In genomic region chr11:78097077-78097476, GRCm38 (mm10) we compare ENCODE assay signal across 9 mouse cellular contexts. TPM values are rescaled to one million over a fixed set of nuclear protein-coding genes. Genes with fewer than 3 reads are reported as not detected.
DNase-seq lines count a peak whose midpoint lies in the region; ATAC-seq and TF ChIP-seq lines count a peak whose summit lies in the region.
"Had no signal": no experiment of that assay in that cellular context is flagged by ENCODE, and none has a peak within 500 bp of the region (broad histone marks: within the 10 kb centered on the region; RNA-seq: fewer than 3 reads in every experiment).

No protein-coding gene starts in this region.

- H3K4me3 ChIP-seq in kidney, embryonic 14.5 days (ENCODE audit: low read length) = no peak overlapping the region
- peak overlapping the region; percentile 4; the same call in 1 of the 2 replicates for H3K4me3 ChIP-seq in embryonic facial prominence, embryonic 13.5 days
- H3K4me3 ChIP-seq in hindbrain, embryonic 15.5 days = peak overlapping the region; percentile 22
- peak overlapping the region; percentile 18 for H3K4me3 ChIP-seq in midbrain, postnatal 0 days (ENCODE audit: low read depth, low read length)

- peaks cover 17% of the 10 kb centered on the region; the same call in 1 of the 2 replicates for H3K4me1 ChIP-seq in kidney, embryonic 14.5 days (ENCODE audit: control insufficient read depth, insufficient read depth, low read length)
- peaks cover 21% of the 10 kb centered on the region for H3K4me1 ChIP-seq in embryonic facial prominence, embryonic 13.5 days
- H3K4me1 ChIP-seq in hindbrain, embryonic 15.5 days (replicated peaks) = peaks cover 30% of the 10 kb centered on the region
- peaks cover 12% of the 10 kb centered on the region; the same call in 1 of the 2 replicates for H3K4me1 ChIP-seq in midbrain, postnatal 0 days (ENCODE audit: insufficient read depth, low read length)

- H3K36me3 ChIP-seq in kidney, embryonic 14.5 days (ENCODE audit: control insufficient read depth, insufficient read depth, low read length) = no peaks in the 10 kb centered on the region; the same call in 1 of the 2 replicates
- H3K36me3 ChIP-seq in embryonic facial prominence, embryonic 13.5 days = 0 out of 2 replicates have a peak, but pooled peaks cover 6% of the 10 kb centered on the region
- H3K36me3 ChIP-seq in hindbrain, embryonic 15.5 days = 0 out of 2 replicates have a peak, but pooled peaks cover 3% of the 10 kb centered on the region
- no peaks in the 10 kb centered on the region for H3K36me3 ChIP-seq in midbrain, postnatal 0 days (ENCODE audit: insufficient read depth, low read length)

- H3K27me3 ChIP-seq in kidney, embryonic 14.5 days (ENCODE audit: control insufficient read depth, insufficient read depth, low read length) = no peaks in the 10 kb centered on the region
- no peaks in the 10 kb centered on the region for H3K27me3 ChIP-seq in embryonic facial prominence, embryonic 13.5 days
- no peaks in the 10 kb centered on the region for H3K27me3 ChIP-seq in hindbrain, embryonic 15.5 days
- H3K27me3 ChIP-seq in midbrain, postnatal 0 days (ENCODE audit: insufficient read depth, low read length) = no peaks in the 10 kb centered on the region

- no peak overlapping the region; the same call in 1 of the 2 replicates for H3K4me2 ChIP-seq in kidney, embryonic 14.5 days (replicated peaks; ENCODE audit: low read depth, low read length)
- H3K4me2 ChIP-seq in embryonic facial prominence, embryonic 13.5 days = peak overlapping the region; percentile 38
- peak overlapping the region; percentile 49 for H3K4me2 ChIP-seq in hindbrain, embryonic 15.5 days
- peak overlapping the region; percentile 48 for H3K4me2 ChIP-seq in midbrain, postnatal 0 days (ENCODE audit: low read depth, low read length, poor library complexity, severe bottlenecking)

- no peak for ATAC-seq in kidney, embryonic 14.5 days (ENCODE audit: low FRiP score, low TSS enrichment)
- ATAC-seq in embryonic facial prominence, embryonic 13.5 days (ENCODE audit: insufficient number of reproducible peaks, insufficient read depth, low FRiP score, low TSS enrichment, low read depth) = no peak
- no peak for ATAC-seq in hindbrain, embryonic 15.5 days (ENCODE audit: low FRiP score, low read depth)
- ATAC-seq in midbrain, postnatal 0 days (ENCODE audit: low FRiP score) = no peak
- ATAC-seq in frontal cortex, adult (ENCODE audit: low TSS enrichment) = no peak

- TF ChIP-seq CTCF in midbrain, postnatal 0 days (IDR thresholded peaks at IDR 0.05) = no peak

- peak overlapping the region; percentile 12; the same call in 1 of the 2 replicates for H3K9ac ChIP-seq in kidney, embryonic 14.5 days (ENCODE audit: low read depth, low read length)
- peak overlapping the region; percentile 54; the same call in 1 of the 2 replicates for H3K9ac ChIP-seq in embryonic facial prominence, embryonic 13.5 days
- H3K9ac ChIP-seq in hindbrain, embryonic 15.5 days = peak overlapping the region; percentile 39
- 0 out of 2 replicates have a peak overlapping the region, but pooled peaks have one; percentile 24 for H3K9ac ChIP-seq in midbrain, postnatal 0 days (replicated peaks; ENCODE audit: low read length, poor library complexity, severe bottlenecking)

- 64% methylated on average over 3 of the region's 3 CpGs for WGBS in kidney, embryonic 14.5 days
- 27% methylated on average over 3 of the region's 3 CpGs for WGBS in embryonic facial prominence, embryonic 13.5 days
- WGBS in hindbrain, embryonic 15.5 days = 50% methylated on average over 3 of the region's 3 CpGs
- 58% methylated on average over 3 of the region's 3 CpGs for WGBS in midbrain, postnatal 0 days

- no peak overlapping the region for H3K27ac ChIP-seq in kidney, embryonic 14.5 days (ENCODE audit: low read depth, low read length)
- peak overlapping the region; percentile 3; the same call in 1 of the 2 replicates for H3K27ac ChIP-seq in embryonic facial prominence, embryonic 13.5 days
- H3K27ac ChIP-seq in hindbrain, embryonic 15.5 days (replicated peaks) = no peak overlapping the region; the same call in 1 of the 2 replicates
- H3K27ac ChIP-seq in midbrain, postnatal 0 days (ENCODE audit: low read depth, low read length) = no peak overlapping the region

- DNase-seq in kidney, postnatal 25 days = no peak
- no peak for DNase-seq in midbrain, postnatal 0 days (ENCODE audit: low spot score)
- DNase-seq in left cerebral cortex, postnatal 25 days (ENCODE audit: low spot score in 2 of 2) = no peak
- DNase-seq in right cerebral cortex, adult 18-20 months = no peak

- no peaks in the 10 kb centered on the region for H3K9me3 ChIP-seq in kidney, embryonic 14.5 days (ENCODE audit: control insufficient read depth, low read length)
- H3K9me3 ChIP-seq in embryonic facial prominence, embryonic 13.5 days = no peaks in the 10 kb centered on the region
- H3K9me3 ChIP-seq in hindbrain, embryonic 15.5 days = no peaks in the 10 kb centered on the region
- no peaks in the 10 kb centered on the region for H3K9me3 ChIP-seq in midbrain, postnatal 0 days (ENCODE audit: low read length)
- H3K9me3 ChIP-seq: G1E had no signal

- intact Hi-C loops in left cerebral cortex, postnatal 25 days (cut with DNase I) = no loop called here

RNA-seq across cellular contexts. Expression of gene Fam222b, which starts 2.6 kb away (rescaled TPM):
- polyA plus RNA-seq in kidney, embryonic 14.5 days (2014; fragmentation: Nextera tagmentation; extraction: Ambion mirVana) = 15.3 and 16.9 TPM in 2 replicates
- 14.1 and 16.9 TPM in 2 replicates for polyA plus RNA-seq in embryonic facial prominence, embryonic 13.5 days (2015; fragmentation: Nextera tagmentation; extraction: Ambion mirVana)
- polyA plus RNA-seq in hindbrain, embryonic 15.5 days (2015; fragmentation: Nextera tagmentation; extraction: Ambion mirVana) = 24.0 and 33.3 TPM in 2 replicates
- total RNA-seq in midbrain, postnatal 0 days (2014; rRNA removed) = 27.2 and 34.5 TPM in 2 replicates
- 28.2 and 29.1 TPM in 2 replicates for polyA plus RNA-seq in midbrain, postnatal 0 days (2015; fragmentation: Nextera tagmentation; extraction: Ambion mirVana)
- 10 to 100 TPM; 28.2 to 29.6 TPM for total RNA-seq in left cerebral cortex, postnatal 25 days (2021)

RNA-seq across cellular contexts. Expression of gene Eral1, which starts 16.9 kb away (rescaled TPM):
- 35.2 and 40.1 TPM in 2 replicates for polyA plus RNA-seq in kidney, embryonic 14.5 days (2014; fragmentation: Nextera tagmentation; extraction: Ambion mirVana)
- polyA plus RNA-seq in embryonic facial prominence, embryonic 13.5 days (2015; fragmentation: Nextera tagmentation; extraction: Ambion mirVana) = 34.8 and 39.0 TPM in 2 replicates
- 30.9 and 32.5 TPM in 2 replicates for polyA plus RNA-seq in hindbrain, embryonic 15.5 days (2015; fragmentation: Nextera tagmentation; extraction: Ambion mirVana)
- total RNA-seq in midbrain, postnatal 0 days (2014; rRNA removed) = 30.7 and 39.2 TPM in 2 replicates
- polyA plus RNA-seq in midbrain, postnatal 0 days (2015; fragmentation: Nextera tagmentation; extraction: Ambion mirVana) = 26.1 and 27.4 TPM in 2 replicates
- total RNA-seq in left cerebral cortex, postnatal 25 days (2021) = 10 to 100 TPM; 18.7 to 20.3 TPM

RNA-seq across cellular contexts. Expression of gene Flot2, which starts 59.3 kb away (rescaled TPM):
- 25.6 and 45.7 TPM in 2 replicates for polyA plus RNA-seq in kidney, embryonic 14.5 days (2014; fragmentation: Nextera tagmentation; extraction: Ambion mirVana)
- 49.4 and 53.2 TPM in 2 replicates for polyA plus RNA-seq in embryonic facial prominence, embryonic 13.5 days (2015; fragmentation: Nextera tagmentation; extraction: Ambion mirVana)
- 103 and 106 TPM in 2 replicates for polyA plus RNA-seq in hindbrain, embryonic 15.5 days (2015; fragmentation: Nextera tagmentation; extraction: Ambion mirVana)
- 67.3 and 87.1 TPM in 2 replicates for total RNA-seq in midbrain, postnatal 0 days (2014; rRNA removed)
- 92.7 and 97.9 TPM in 2 replicates for polyA plus RNA-seq in midbrain, postnatal 0 days (2015; fragmentation: Nextera tagmentation; extraction: Ambion mirVana)
- 10 to 100 TPM; 95.5 to 96.8 TPM for total RNA-seq in left cerebral cortex, postnatal 25 days (2021)
